Mouse (Mus musculus) CD4-positive, CD25-positive, alpha-beta regulatory T cell, adult 2 months (primary cell): ENCODE results near the gene Evx2.
A peak's percentile ranks its signal among the peaks of the same experiment; 100 is the strongest.

ENCODE experiments used
- DNase-seq: peaks from one replicate; pipeline ENCODE4 v3.0.0-alpha.2; 2012; ENCODE audit warnings: low read depth, low spot score

Evx2 gene

GRCm38 (mm10) chr2:74695813-74696430 is 36.6 kb upstream of the Evx2 start:
- DNase-seq, result no peak

GRCm38 (mm10) chr2:74695383-74695782 is 36.0 kb upstream of the Evx2 start:
- no peak for DNase-seq

DNA sequence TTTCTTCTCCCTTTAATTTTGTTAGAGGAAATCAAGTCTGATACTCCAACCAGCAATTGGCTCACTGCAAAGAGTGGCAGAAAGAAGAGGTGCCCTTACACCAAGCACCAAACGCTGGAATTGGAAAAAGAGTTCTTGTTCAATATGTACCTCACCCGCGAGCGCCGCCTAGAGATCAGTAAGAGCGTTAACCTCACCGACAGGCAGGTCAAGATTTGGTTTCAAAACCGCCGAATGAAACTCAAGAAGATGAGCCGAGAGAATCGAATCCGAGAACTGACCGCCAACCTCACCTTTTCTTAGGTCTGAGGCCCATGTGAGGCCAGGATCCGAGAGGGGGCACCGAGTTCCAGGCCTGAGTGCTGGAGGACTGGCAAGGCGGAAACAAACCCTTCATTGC is 34.7 kb upstream of the Evx2 start:
- peak; percentile 56 for DNase-seq

GRCm38 (mm10) chr2:74693432-74693827 is 34.1 kb upstream of the Evx2 start:
- no peak for DNase-seq

GRCm38 (mm10) chr2:74692808-74693431 is 33.6 kb upstream of the Evx2 start:
- DNase-seq, result no peak

- no peak for DNase-seq
Measured at GRCm38 (mm10) chr2:74691995-74692807, 32.8 kb upstream of the Evx2 start.

GRCm38 (mm10) chr2:74691022-74691951 is 31.9 kb upstream of the Evx2 start, which contains the start of gene Hoxd10:
Hoxd10 (plus strand) TSS chr2:74691924.
- no peak for DNase-seq

- DNase-seq, result no peak
Measured at GRCm38 (mm10) chr2:74690338-74690716, 31.0 kb upstream of the Evx2 start.

DNA sequence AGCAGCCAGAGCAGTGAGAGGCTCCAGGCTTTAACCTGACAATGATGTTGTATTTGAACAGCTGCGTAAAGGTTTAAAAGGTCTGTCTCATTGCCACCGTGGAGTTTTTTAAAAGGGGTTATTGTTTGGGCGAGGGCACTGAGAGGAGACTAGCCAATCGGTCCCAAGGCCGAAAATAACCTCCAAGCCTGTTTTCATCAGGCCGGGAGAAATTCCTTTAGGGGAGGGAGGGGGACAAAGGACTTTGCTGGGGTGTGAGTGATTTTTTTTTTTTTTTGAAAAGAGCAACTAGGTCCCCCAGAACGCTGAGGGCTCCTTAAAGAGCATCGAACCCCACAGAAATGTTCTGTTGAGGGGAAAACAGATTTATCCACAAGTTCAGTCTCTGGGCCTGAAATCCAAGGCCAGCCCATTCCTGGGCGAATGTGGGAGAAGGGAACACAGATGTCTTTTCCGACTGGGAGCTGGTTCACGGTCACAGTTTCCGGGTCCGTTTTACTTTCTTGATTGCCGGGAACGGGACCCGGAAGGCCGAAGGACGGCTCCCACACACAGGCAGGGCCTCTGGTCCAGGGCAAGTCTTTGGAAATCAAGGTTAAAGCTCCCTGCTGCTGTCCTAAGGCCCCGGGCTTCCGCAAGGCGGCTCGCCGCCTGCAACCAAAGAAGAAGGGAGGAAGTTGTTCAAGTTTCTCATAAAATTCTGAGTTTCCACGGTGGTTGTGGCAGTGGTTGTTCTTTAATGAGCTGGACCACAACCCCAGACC is 30.4 kb upstream of the Evx2 start:
- no peak for DNase-seq

GRCm38 (mm10) chr2:74688795-74689573 is 29.6 kb upstream of the Evx2 start:
- DNase-seq, result no peak

- no peak for DNase-seq
Measured at GRCm38 (mm10) chr2:74687698-74688555, 28.6 kb upstream of the Evx2 start.

DNA sequence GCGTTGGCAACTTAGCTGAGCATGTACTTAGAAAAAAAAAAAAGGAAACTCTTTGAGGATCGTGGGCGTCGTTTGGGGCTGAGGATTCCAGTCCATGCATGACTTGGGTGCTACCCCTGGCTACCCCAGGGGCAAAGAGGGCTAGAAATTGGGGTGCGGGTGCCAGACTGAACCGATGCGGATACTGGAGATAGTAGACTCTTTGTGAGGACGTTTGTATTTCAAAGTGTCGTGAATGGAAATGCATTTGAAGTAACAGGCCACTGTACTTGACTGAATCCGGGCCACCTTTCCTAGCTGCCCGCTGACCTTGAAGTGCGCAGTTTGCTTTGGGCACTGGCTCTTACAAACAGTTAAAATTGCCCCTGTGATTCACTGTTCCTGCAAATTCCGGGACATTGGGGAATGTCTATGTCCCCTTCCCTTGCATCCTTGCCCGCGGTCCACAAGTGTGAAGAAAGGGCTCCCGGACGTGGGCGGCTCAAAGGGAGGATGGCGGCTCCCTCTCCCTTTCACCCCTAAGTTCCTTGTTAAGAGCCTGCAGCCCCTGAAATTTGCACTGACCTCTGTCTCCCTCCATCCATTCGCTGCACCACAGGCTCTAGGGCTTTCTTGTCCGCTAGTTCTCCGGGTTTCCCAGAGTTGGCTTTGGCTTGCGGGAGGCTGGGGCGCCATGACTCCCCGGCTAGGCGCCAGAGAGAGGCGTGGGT is 27.8 kb upstream of the Evx2 start:
- no peak for DNase-seq

- DNase-seq, result peak; percentile 65
Measured at GRCm38 (mm10) chr2:74686301-74686987, 27.1 kb upstream of the Evx2 start.

DNA sequence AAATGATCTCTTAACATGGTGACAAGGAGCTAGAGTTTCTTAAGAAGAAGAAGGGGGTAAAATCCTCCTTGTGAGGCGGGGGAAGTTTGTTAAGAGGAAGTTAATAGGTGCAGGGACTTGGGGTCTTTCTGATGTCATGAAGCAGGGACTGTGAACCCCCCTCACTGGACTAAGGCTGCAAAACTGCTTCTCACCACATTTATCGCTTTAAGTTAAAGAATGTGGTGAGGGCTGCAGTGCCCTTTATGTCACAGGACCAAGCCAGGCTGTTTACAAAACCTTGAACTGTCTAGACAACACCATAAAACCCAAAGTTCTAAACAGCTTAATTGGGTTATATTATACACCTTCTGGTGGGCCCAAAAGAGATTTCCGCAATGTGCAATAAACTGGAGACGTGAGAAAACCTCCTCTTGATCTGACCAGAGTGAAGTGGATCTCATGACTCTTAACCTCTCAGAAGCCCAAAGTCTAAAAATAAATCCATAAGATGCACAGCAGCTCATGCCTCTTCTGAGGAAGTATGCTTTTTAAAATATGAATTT is 25.8 kb upstream of the Evx2 start:
- no peak for DNase-seq

GRCm38 (mm10) chr2:74684106-74684505 is 24.7 kb upstream of the Evx2 start:
- no peak for DNase-seq

GRCm38 (mm10) chr2:74683471-74683951 is 24.2 kb upstream of the Evx2 start:
- no peak for DNase-seq

GRCm38 (mm10) chr2:74682796-74683195 is 23.4 kb upstream of the Evx2 start:
- no peak for DNase-seq
